Mouse (Mus musculus): ENCODE measurements around the gene Stau1. TPM values are rescaled to one million over a fixed set of nuclear protein-coding genes. Genes with fewer than 3 reads are reported as not detected.
A peak's percentile ranks its signal among the peaks of the same experiment; 100 is the strongest.
"Not testable (repeated sequence)": the region's sequence is repeated elsewhere in the genome, so short reads cannot be mapped to it uniquely, and the experiment has no call there.

Stau1 gene
- total RNA-seq (2021) = 10 to 100 TPM; 75.1 to 75.9 TPM

DNA sequence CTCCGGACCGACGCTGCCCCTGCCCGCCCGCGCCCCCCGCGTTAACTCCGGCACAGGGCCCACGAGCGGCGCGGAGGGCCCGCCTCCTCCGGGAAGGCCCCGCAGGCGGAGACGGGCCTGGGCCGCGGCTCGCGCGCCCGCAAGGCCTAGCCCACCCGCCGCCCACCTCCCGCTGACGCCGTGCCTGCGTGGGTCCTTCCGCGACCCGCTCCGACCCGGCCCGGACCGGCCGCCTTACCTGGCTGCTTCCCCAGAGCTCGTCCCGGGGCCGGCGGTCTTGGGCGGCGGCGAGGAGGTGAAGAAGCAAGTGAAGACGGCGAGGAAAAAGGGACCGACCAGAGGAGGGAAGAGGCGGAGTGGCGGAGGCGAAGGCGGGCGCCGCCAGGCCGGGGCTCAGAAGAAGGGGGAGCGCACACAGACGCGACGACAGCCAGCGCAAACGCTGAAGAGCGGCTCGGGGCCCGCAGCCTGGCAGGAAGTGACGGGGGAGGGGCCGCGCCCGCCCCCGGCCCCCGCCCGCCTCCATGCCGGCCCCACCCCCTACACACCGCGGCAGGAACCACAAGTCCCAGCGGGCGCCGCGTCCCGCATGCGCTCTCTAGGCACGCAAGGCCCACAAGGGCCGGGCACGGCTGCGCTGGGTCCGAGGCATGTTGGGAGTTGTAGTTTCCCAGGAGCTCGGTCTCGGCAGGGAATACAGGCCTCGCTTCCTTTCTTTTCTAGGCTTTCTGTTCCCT lies at the start of gene Stau1:
TSS of gene Stau1 (minus strand) at position 504 of the 737 bp plus-strand sequence.
- intact Hi-C loops (cut with DNase I) = no loop called here
- peak; percentile 97 to 98 for DNase-seq (ENCODE audit: extremely low spot score in 1 of 2, low spot score in 2 of 2)

- intact Hi-C loops (cut with DNase I) = loop anchor here (5.0 kb wide), 1 partner anchor 96 kb away; no protein-coding TSS in a partner anchor
Measured at GRCm38 (mm10) chr2:167043400-167044121, 47.5 kb upstream of the Stau1 start.

GRCm38 (mm10) chr2:167039386-167039785 lies 43.3 kb upstream of the Stau1 start:
- no peak for DNase-seq (ENCODE audit: extremely low spot score in 1 of 2, low spot score in 2 of 2)

More at GRCm38 (mm10) chr2:167043400-167044121, 47.5 kb upstream of the Stau1 start:
- no peak for DNase-seq (ENCODE audit: extremely low spot score in 1 of 2, low spot score in 2 of 2)

GRCm38 (mm10) chr2:167038716-167039115 lies 42.6 kb upstream of the Stau1 start:
- intact Hi-C loops (cut with DNase I) = no loop called here
- no peak for DNase-seq (ENCODE audit: extremely low spot score in 1 of 2, low spot score in 2 of 2)

More at GRCm38 (mm10) chr2:167039386-167039785, 43.3 kb upstream of the Stau1 start:
- intact Hi-C loops (cut with DNase I) = no loop called here

GRCm38 (mm10) chr2:167038297-167038696 lies 42.2 kb upstream of the Stau1 start:
- intact Hi-C loops (cut with DNase I) = no loop called here
- no peak for DNase-seq (ENCODE audit: extremely low spot score in 1 of 2, low spot score in 2 of 2)

- intact Hi-C loops (cut with DNase I) = no loop called here
- DNase-seq (ENCODE audit: extremely low spot score in 1 of 2, low spot score in 2 of 2) = no peak
Measured at GRCm38 (mm10) chr2:167037710-167038109, 41.6 kb upstream of the Stau1 start.

GRCm38 (mm10) chr2:167030507-167030906 lies 34.4 kb upstream of the Stau1 start:
- DNase-seq (ENCODE audit: extremely low spot score in 1 of 2, low spot score in 2 of 2) = no peak
- intact Hi-C loops (cut with DNase I) = no loop called here

GRCm38 (mm10) chr2:167028553-167028952 lies 32.5 kb upstream of the Stau1 start:
- intact Hi-C loops (cut with DNase I) = loop anchor here (10.0 kb wide), 1 partner anchor 164 kb away; no protein-coding TSS in a partner anchor
- no peak for DNase-seq (ENCODE audit: extremely low spot score in 1 of 2, low spot score in 2 of 2)

GRCm38 (mm10) chr2:167019396-167019795 lies 23.3 kb upstream of the Stau1 start:
- intact Hi-C loops (cut with DNase I) = loop anchor here (5.0 kb wide), 2 partner anchors 43 to 77 kb away; partner anchors contain the start of gene Znfx1
- DNase-seq (ENCODE audit: extremely low spot score in 1 of 2, low spot score in 2 of 2) = no peak

DNA sequence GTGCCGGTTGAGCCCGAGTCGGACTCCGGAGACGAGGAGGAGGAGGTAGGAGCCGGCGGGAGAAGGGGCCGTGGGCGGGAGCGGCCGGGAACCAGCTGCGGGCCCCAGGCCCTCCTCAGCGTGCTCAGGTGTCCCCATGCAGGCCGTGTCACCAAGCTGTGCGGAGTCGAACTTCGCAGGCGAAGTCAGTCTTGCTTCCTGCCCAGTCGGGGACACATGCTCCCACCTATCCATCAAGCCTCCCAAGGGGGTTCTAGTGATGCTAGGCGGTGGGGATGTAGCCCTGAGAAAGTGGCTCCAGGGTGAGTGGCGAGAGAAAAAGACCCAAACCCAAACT lies 19.3 kb upstream of the Stau1 start:
- intact Hi-C loops (cut with DNase I) = loop anchor here (5.0 kb wide), 2 partner anchors 47 to 73 kb away; partner anchors contain the start of gene Znfx1
- no peak for DNase-seq (ENCODE audit: extremely low spot score in 1 of 2, low spot score in 2 of 2)

DNA sequence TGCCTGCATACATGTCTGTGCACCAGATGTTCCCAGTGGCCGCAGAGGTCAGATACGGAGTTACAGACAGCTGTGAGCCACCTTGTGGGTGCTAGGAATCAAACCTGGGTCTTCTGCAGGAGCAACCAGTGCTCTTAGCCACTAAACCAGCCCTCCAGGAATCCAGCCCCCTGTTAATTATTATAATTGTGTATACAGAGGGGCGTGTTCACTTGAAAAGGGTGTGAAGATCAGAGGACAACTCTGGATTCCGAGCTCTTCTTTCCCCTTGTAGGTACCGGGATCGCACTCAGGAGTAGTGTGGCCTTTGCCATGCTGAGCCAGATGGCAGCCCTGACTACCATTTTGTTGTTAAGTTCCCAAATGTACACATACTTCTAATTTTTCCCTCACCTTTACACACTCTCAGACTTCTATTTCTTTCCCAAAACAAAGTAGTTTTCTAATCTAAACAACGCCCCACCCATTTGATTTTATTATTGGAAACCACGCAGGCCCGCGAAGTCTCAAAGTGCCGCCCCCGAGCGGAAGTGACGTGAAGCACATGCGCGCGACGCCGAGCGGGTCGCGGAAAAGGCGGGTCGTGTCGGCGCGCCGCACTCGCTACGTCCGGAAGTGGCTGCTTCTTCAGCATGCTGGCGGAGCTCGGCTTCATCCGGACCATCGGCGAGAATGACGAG lies 18.7 kb upstream of the Stau1 start, which contains the start of gene Ddx27:
TSS of gene Ddx27 (plus strand) at position 492 of the 680 bp plus-strand sequence.
- DNase-seq (ENCODE audit: extremely low spot score in 1 of 2, low spot score in 2 of 2) = peak; percentile 88 to 94
- intact Hi-C loops (cut with DNase I) = loop anchor here (5.0 kb wide), 2 partner anchors 47 to 73 kb away; partner anchors contain the start of gene Znfx1

DNA sequence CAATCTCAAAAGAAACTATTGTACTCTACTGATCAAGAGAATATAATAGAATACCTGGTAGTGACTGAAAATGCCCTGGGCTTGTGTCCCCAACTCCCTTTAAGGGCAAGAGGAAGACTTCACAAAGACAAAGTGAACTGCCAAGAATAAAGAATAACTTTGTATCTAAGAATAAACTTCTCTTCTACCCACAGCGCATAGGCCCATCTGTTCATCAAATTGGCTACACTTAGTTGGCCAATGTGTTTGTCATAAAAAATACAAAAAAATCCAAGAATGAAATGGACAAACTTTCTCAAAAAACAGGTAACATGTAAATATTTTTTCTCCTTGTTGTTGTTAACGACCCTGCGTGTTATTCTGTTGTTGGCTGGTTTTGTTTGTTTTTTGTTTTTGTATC lies 14.4 kb upstream of the Stau1 start:
- intact Hi-C loops (cut with DNase I) = no loop called here
- DNase-seq (ENCODE audit: extremely low spot score in 1 of 2, low spot score in 2 of 2) = no peak

DNA sequence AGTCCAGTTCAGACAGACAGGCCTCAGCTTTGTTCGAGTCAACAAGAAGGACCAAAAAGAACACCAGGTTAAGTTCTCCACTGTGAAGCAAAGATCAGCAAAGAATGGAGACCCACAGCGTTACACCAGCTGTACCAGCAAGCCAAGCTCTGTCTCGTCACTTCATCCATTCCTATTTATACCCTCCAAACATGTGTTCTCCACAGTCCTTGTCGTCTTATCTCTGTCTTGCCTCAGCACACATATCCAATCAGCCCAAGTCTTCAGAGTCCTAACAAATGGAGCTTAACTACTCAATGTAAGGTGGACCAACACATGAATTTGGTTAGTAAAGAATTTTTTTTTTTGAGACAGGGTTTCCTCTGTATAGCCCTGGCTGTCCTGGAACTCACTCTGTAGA lies 13.4 kb upstream of the Stau1 start:
- intact Hi-C loops (cut with DNase I) = no loop called here
- no peak for DNase-seq (ENCODE audit: extremely low spot score in 1 of 2, low spot score in 2 of 2)

DNA sequence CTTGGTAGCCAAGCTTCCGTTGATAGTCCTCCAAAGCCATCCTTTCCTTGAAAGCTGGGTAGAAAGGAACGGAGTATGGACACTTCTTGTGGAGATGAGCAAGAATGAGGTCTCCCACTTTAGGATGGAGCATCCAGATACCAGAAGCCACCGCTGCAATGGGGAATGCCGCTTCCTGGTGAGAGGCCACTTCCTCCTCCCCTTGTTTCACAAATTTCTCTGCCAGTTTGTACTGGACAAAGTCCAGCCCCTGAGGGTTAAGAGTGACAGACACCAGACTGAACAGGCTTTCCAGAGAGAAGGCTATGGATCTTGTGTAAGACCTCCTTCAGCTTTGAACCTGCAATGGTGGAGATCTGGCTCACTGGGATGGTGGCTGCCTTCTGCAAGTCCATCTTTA lies 11.5 kb upstream of the Stau1 start:
- intact Hi-C loops (cut with DNase I); DNase-seq (ENCODE audit: extremely low spot score in 1 of 2, low spot score in 2 of 2): not testable (repeated sequence)

DNA sequence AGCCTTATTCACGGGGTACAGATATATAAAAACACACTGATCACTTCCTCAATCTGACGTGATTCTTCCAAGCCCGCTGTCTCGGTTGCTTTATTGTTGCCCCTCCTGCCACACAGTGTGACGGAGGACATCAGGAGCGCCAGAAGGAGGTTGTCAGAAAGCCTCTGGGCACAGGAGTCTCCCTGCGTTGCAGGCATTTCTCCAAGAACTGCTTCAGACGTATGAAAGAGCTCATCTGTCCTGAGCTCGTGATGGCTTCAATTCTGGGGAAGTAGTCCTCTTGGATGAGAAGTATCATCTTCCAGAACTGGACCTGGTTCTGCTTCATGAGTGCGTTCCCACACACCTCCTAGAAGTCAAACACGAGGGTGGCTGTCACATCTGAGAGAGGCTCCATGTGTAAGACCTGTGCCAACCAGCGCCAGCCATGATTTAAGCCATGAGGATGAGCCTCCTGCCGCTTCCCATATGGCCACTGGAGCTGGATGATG lies 10.9 kb upstream of the Stau1 start:
- intact Hi-C loops (cut with DNase I) = no loop called here
- DNase-seq (ENCODE audit: extremely low spot score in 1 of 2, low spot score in 2 of 2) = no peak

- intact Hi-C loops (cut with DNase I) = no loop called here
- no peak for DNase-seq (ENCODE audit: extremely low spot score in 1 of 2, low spot score in 2 of 2)
Measured at GRCm38 (mm10) chr2:167006355-167006754, 10.3 kb upstream of the Stau1 start.

DNA sequence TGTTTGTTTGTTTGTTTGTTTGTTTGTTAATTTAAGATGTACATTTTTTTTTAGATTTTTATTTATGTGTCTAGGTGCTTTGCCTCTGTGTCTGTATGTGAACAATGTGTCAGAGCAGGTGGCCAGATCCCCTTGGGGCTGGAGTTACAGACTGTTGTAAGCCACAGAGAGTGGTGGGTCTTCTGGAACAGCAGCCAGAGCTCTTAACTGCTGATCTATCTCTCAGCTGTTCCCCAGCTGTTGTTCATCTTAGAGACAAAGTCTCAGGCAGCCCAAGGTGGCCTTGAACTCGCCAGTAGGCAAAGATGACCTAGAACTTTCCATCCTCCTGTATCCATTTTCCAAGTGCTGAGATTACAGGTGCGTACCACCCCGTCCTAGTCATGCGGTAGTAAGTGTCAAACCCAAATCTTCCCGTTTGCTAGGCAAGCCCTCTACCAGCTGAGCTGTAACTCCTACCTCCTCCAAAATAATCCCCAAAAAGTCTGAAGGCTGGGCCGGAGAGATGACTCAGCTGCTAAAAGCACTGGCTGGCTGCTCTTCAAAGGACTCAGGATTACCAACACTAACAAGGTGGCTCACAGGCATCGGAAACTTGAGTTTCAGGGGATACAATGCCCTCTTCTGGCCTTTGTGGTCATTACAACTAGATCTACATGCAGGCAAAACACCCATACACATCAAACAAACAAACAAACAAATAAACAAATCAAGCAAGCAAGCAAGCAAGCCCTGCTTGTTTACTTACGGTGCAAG lies 8.2 kb upstream of the Stau1 start:
- DNase-seq (ENCODE audit: extremely low spot score in 1 of 2, low spot score in 2 of 2) = peak; percentile 54 to 62
- intact Hi-C loops (cut with DNase I) = loop anchor here (5.0 kb wide), 1 partner anchor 47 kb away; no protein-coding TSS in a partner anchor

DNA sequence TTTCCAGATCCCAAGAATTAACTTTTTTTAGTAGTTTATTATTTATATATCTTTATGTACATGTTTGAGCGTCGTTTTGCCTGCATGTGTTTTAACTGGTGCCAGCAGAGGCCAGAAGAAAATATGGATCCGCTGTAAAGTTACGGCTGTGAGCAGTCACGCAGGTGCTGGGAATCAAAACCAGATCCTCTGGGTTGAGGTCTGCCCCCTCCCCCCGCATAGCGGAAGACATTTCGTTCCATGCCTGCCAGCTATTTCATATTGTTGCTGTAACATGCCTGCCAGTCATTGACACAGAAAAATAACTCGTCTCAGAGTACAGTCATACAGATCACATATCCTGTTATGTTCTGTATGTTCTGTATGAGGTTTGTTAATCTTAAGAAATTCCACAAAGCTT lies 5.4 kb upstream of the Stau1 start:
- intact Hi-C loops (cut with DNase I) = loop anchor here (5.0 kb wide), 1 partner anchor 44 kb away; no protein-coding TSS in a partner anchor
- no peak for DNase-seq (ENCODE audit: extremely low spot score in 1 of 2, low spot score in 2 of 2)

All from left cerebral cortex, postnatal 10 days (tissue).